Mouse (Mus musculus): ENCODE measurements around the gene Zfp90.

GRCm38 (mm10) chr8:106404825-106405224, 10.3 kb upstream of the Zfp90 start:
- no peak for TF ChIP-seq CTCF (IDR thresholded peaks at IDR 0.05; ENCODE audit: low read depth)
- TF ChIP-seq EP300 (IDR thresholded peaks at IDR 0.05; ENCODE audit: low read depth): no peak

Measured in liver, postnatal 0 days (tissue).